Mouse (Mus musculus) neural tube, embryonic 11.5 days (tissue): ENCODE data around the gene Slc17a3. TPM values are rescaled to one million over a fixed set of nuclear protein-coding genes. Genes with fewer than 3 reads are reported as not detected.
A peak's percentile ranks its signal among the peaks of the same experiment; 100 is the strongest.

Experiments
- ATAC-seq: fragments of 200-750 bp; cut with Nextera tagmentation; 2 replicates; pipeline ENCODE4 v1.8.0; 2017; ENCODE audit warnings: moderate number of reproducible peaks, mild to moderate bottlenecking, moderate TSS enrichment, moderate library complexity; ENCODE audit not compliant: insufficient read depth, low FRiP score, low TSS enrichment
- DNase-seq: peaks from one replicate; pipeline ENCODE4 v3.0.0-alpha.2; 2015; ENCODE audit warnings: low spot score
- H3K27ac ChIP-seq: fragments of 300-500 bp; sonication (generic); 2 replicates; pipeline ENCODE4 v1.5.1; 2014; ENCODE audit warnings: low read depth, mild to moderate bottlenecking, low read length
- H3K27me3 ChIP-seq: fragments of 300-500 bp; sonication (generic); 2 replicates; pipeline ENCODE4 v1.6.1; 2014; ENCODE audit warnings: mild to moderate bottlenecking, low read length, mixed read lengths; ENCODE audit not compliant: control insufficient read depth, insufficient read depth
- H3K36me3 ChIP-seq: fragments of 300-500 bp; sonication (generic); 2 replicates; pipeline ENCODE4 v1.6.1; 2014; ENCODE audit warnings: mild to moderate bottlenecking, low read length, moderate library complexity, mixed read lengths; ENCODE audit not compliant: control insufficient read depth, insufficient read depth
- H3K4me1 ChIP-seq: fragments of 300-500 bp; sonication (generic); 2 replicates; pipeline ENCODE4 v1.6.1; 2014; ENCODE audit warnings: low read length, mixed read lengths; ENCODE audit not compliant: control insufficient read depth, insufficient read depth
- H3K4me2 ChIP-seq: fragments of 300-500 bp; sonication (generic); 2 replicates; pipeline ENCODE4 v1.6.1; 2014; ENCODE audit warnings: low read depth, mild to moderate bottlenecking, moderate library complexity
- H3K4me3 ChIP-seq: fragments of 300-500 bp; sonication (generic); 2 replicates; pipeline ENCODE4 v1.5.1; 2014; ENCODE audit warnings: low read depth, low read length
- H3K9ac ChIP-seq: fragments of 300-500 bp; sonication (generic); 2 replicates; pipeline ENCODE4 v1.6.1; 2014; ENCODE audit warnings: mild to moderate bottlenecking, low read length
- H3K9me3 ChIP-seq: fragments of 300-500 bp; sonication (generic); 2 replicates; pipeline ENCODE4 v1.6.1; 2016; ENCODE audit warnings: low read length; ENCODE audit not compliant: control insufficient read depth
- WGBS: fragments of 180-500 bp; shearing (Covaris S2); extraction: QIAGEN DNeasy Blood & Tissue Kit; methylation state at CpG from one replicate; pipeline ENCODE4 v1.1.7; 2014; 5-methylcytosine and 5-hydroxymethylcytosine counted together
- polyA plus RNA-seq: library from polyadenylated mRNA; unstranded; fragments of >200 nt; fragmentation: Nextera tagmentation; extraction: Ambion mirVana; gene quantifications from 2 replicates; pipeline ENCODE4 v1.2.1, GENCODE M21; 2014

The Slc17a3 gene
- polyA plus RNA-seq, 1 experiment from 2014 or later = not detected

GRCm38 (mm10) chr13:23867000-23867399 is 27.8 kb downstream of the Slc17a3 start:
- Histone ChIP-seq H3K27ac (no peak overlapping the region), H3K4me1 (no peaks in the 10 kb centered on the region), H3K9ac (no peak overlapping the region), H3K4me3 (no peak overlapping the region), H3K27me3 (no peaks in the 10 kb centered on the region), H3K9me3 (no peaks in the 10 kb centered on the region), H3K4me2 (no peak overlapping the region), H3K36me3 (no peaks in the 10 kb centered on the region)
- WGBS = 92% methylated on average over 6 of the region's 6 CpGs
- ATAC-seq (no peak), DNase-seq (no peak)

- Histone ChIP-seq H3K36me3 (no peaks in the 10 kb centered on the region), H3K4me3 (no peak within 1 kb of the TSS), H3K27me3 (no peaks in the 10 kb centered on the region), H3K9ac (no peak within 1 kb of the TSS), H3K9me3 (no peaks in the 10 kb centered on the region), H3K27ac (no peak within 1 kb of the TSS), H3K4me1 (no peaks in the 10 kb centered on the region), H3K4me2 (no peak within 1 kb of the TSS)
- ATAC-seq (no peak), DNase-seq (no peak)
- 95% methylated on average over 7 of the region's 7 CpGs for WGBS
Measured at GRCm38 (mm10) chr13:23867405-23867804, 28.2 kb downstream of the Slc17a3 start, which contains the start of gene Slc17a1. Gene Slc17a1, plus strand, starts transcription at chr13:23867750.

GRCm38 (mm10) chr13:23868790-23869533 is 29.7 kb downstream of the Slc17a3 start:
- 90% methylated on average over 8 of the region's 8 CpGs for WGBS
- Histone ChIP-seq H3K9me3 (no peaks in the 10 kb centered on the region), H3K4me3 (no peak overlapping the region), H3K36me3 (no peaks in the 10 kb centered on the region), H3K4me2 (no peak overlapping the region), H3K27me3 (no peaks in the 10 kb centered on the region), H3K4me1 (no peaks in the 10 kb centered on the region), H3K9ac (no peak overlapping the region), H3K27ac (no peak overlapping the region)
- no peak for ATAC-seq
- no peak for DNase-seq

GRCm38 (mm10) chr13:23869996-23870395 is 30.8 kb downstream of the Slc17a3 start:
- DNase-seq (no peak), ATAC-seq (no peak)
- Histone ChIP-seq H3K9ac (no peak overlapping the region), H3K4me2 (no peak overlapping the region), H3K4me3 (no peak overlapping the region), H3K36me3 (no peaks in the 10 kb centered on the region), H3K4me1 (no peaks in the 10 kb centered on the region), H3K27me3 (no peaks in the 10 kb centered on the region), H3K9me3 (no peaks in the 10 kb centered on the region), H3K27ac (no peak overlapping the region)
- WGBS = 78% methylated on average over 3 of the region's 3 CpGs

- H3K27me3 ChIP-seq = no peaks in the 10 kb centered on the region
- no peaks in the 10 kb centered on the region for H3K4me1 ChIP-seq
- ATAC-seq (no peak), DNase-seq (no peak)
- H3K4me2 ChIP-seq = no peak overlapping the region
- 82% methylated on average over 5 of the region's 5 CpGs for WGBS
- no peak overlapping the region for H3K27ac ChIP-seq
- H3K9ac ChIP-seq = no peak overlapping the region
- no peak overlapping the region for H3K4me3 ChIP-seq
- no peaks in the 10 kb centered on the region for H3K36me3 ChIP-seq
- H3K9me3 ChIP-seq = no peaks in the 10 kb centered on the region
Measured at GRCm38 (mm10) chr13:23873141-23873540, 33.9 kb downstream of the Slc17a3 start.

- Histone ChIP-seq H3K9ac (no peak overlapping the region), H3K4me1 (no peaks in the 10 kb centered on the region), H3K36me3 (no peaks in the 10 kb centered on the region), H3K4me3 (no peak overlapping the region), H3K27me3 (no peaks in the 10 kb centered on the region), H3K4me2 (no peak overlapping the region), H3K27ac (no peak overlapping the region), H3K9me3 (no peaks in the 10 kb centered on the region)
- ATAC-seq (no peak), DNase-seq (no peak)
- WGBS = 88% methylated on average over 3 of the region's 3 CpGs
Measured at GRCm38 (mm10) chr13:23879106-23879505, 39.9 kb downstream of the Slc17a3 start.

GRCm38 (mm10) chr13:23879636-23880035 is 40.4 kb downstream of the Slc17a3 start:
- no peak overlapping the region for H3K27ac ChIP-seq
- 90% methylated on average over 5 of the region's 5 CpGs for WGBS
- H3K9me3 ChIP-seq = no peaks in the 10 kb centered on the region
- no peaks in the 10 kb centered on the region for H3K27me3 ChIP-seq
- H3K4me2 ChIP-seq = no peak overlapping the region
- ATAC-seq = no peak
- no peak for DNase-seq
- H3K4me1 ChIP-seq = no peaks in the 10 kb centered on the region
- no peak overlapping the region for H3K9ac ChIP-seq
- no peak overlapping the region for H3K4me3 ChIP-seq
- no peaks in the 10 kb centered on the region for H3K36me3 ChIP-seq

- Histone ChIP-seq H3K36me3 (no peaks in the 10 kb centered on the region), H3K27ac (no peak overlapping the region), H3K9ac (no peak overlapping the region), H3K4me1 (peaks cover 3% of the 10 kb centered on the region; the same call in 1 of the 2 replicates), H3K9me3 (no peaks in the 10 kb centered on the region), H3K4me2 (no peak overlapping the region), H3K4me3 (no peak overlapping the region), H3K27me3 (no peaks in the 10 kb centered on the region)
- DNase-seq = peak; percentile 27
- WGBS = 40% methylated on average over 2 of the region's 2 CpGs
- no peak for ATAC-seq
Measured at GRCm38 (mm10) chr13:23885540-23885939, 46.3 kb downstream of the Slc17a3 start.

GRCm38 (mm10) chr13:23887026-23887725 is 47.9 kb downstream of the Slc17a3 start:
- no peak for ATAC-seq
- Histone ChIP-seq H3K27ac (no peak overlapping the region), H3K27me3 (no peaks in the 10 kb centered on the region), H3K9me3 (no peaks in the 10 kb centered on the region), H3K4me1 (peaks cover 3% of the 10 kb centered on the region; the same call in 1 of the 2 replicates), H3K9ac (no peak overlapping the region), H3K36me3 (no peaks in the 10 kb centered on the region), H3K4me3 (no peak overlapping the region), H3K4me2 (no peak overlapping the region)
- DNase-seq = no peak
- WGBS = 82% methylated on average over 3 of the region's 3 CpGs
